Mouse (Mus musculus) right cerebral cortex, postnatal 4 days (tissue): ENCODE measurements around the gene Arap1.

Source experiments
- DNase-seq: peaks from one replicate; pipeline ENCODE4 v3.0.0-alpha.2; 2022

The Arap1 gene

DNA sequence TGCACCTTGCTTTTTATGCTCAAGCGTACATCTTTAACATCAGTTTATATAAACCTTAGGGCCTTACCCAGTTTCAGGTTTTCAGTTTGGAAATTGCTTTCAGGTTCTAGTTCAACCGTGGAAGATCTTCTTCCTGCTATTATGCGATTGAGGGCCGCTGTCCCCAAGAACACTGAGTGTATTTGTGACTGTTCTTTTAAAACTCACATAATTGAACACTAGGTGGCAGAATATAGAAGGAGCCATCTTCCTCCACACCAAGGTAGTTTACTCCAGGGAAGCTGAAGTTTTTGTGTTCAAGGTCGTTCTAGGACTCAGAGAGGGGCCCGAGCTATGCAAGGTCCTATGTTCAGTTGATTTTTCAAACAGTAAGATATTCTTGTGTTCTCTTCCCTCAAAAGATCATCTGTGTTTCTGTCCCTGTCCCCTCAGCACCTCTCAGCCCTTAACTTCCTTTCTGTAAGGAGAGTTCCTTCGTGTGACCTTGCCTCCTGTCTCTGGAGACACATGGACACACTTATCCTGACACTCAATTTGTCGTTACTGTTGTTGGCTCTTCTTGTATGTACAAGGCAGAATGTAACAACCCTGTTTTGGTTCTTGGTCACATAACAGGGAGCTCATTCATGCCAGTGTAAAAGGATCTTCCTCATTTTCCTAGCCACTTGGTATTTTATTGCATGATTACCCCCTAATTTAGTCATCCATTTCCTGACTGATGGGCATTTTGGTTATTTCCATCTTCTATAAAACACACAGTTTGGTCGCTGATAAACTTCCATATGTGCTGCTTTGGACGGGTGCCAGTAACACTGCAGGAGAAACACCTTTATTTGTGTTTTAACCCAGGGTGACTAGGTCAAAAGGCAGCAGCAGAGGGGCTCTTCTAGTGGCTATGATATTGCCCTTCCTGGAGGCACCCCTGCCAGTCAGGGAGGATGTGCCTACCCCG is 20.3 kb downstream of the Arap1 start:
- DNase-seq: no peak

DNA sequence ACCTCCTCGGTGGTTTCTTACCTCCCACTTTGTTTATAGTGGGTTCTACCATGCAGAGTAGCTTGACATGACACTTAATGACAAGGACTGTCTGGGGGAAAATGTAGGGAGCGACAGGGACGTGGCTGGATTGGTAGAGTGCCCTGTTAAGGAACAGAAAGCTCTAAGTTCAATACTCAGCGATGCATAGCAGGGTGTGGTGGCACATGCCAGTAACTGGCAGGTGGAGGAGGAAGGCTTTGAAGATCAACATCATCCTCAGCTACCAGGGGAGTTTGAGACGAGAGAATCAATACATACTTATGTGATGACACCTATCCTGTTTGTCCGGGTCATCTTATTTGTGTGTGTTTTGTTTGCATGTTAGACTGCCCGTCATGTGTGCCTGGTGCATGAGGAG is 21.8 kb downstream of the Arap1 start:
- DNase-seq: no peak

DNA sequence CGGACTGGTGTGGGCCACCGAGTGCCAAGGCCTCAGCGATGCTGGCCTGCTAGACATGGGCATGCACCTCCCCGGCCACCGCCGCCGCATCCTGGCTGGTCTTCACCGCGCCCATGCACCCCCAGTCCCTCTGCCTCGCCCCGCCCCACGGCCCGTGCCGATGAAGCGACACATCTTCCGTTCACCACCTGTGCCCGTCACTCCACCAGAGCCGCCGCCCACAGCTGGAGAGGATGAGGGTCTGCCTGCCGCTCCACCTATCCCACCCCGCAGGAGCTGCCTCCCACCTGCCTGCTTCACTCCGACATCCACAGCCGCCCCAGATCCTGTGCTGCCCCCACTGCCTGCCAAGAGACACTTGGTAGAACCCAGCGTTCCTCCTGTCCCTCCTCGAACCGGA is 25.2 kb downstream of the Arap1 start:
- no peak for DNase-seq

DNA sequence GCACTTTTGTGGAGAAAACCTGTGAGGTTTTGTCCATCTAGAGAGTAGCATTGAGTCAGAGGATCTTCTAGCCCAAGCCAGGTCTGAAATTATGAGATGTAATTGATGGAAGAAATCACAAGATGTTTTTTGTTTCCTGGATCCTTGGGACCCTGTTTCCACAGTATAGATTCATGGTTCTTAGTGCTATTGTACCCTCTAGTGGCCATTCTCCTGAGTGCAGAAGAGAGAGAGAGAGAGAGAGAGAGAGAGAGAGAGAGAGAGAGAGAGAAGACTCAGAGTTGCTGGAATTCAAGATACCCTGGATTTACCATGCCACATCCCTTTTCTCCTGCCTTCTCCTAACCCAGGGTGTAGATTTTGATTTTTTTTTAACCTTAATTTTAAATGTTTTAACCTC is 26.3 kb downstream of the Arap1 start:
- DNase-seq: no peak

DNA sequence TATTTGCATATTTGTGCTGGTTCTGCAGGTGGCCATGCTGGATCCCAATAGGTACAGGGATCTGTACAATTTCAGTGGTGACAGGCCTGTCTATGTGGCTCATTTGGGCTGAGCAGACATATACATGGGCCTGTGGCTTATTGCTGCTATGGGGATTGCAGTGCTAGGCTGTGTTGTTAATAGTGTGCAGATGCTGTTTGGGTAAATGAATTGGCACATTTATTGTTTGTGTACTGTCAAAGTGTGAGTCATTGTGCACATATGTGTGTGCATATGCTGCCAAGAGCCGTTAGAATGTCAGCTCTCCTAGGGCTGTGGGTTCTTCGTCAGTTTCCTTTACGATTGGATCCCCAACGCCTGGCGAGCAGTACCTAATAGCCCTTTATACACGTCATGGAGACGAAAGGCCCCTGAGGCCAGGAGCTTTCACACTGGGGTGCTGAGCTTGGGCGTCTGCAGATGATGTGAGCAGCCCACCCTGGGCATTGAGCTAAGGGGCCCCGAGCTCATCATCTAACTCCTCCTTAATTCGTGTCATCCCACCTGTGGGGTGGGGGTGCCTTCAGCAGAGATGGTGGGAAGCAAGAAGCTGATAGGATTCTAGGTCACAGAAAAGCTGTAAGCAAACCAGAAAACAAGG is 29.0 kb downstream of the Arap1 start:
- DNase-seq: no peak

DNA sequence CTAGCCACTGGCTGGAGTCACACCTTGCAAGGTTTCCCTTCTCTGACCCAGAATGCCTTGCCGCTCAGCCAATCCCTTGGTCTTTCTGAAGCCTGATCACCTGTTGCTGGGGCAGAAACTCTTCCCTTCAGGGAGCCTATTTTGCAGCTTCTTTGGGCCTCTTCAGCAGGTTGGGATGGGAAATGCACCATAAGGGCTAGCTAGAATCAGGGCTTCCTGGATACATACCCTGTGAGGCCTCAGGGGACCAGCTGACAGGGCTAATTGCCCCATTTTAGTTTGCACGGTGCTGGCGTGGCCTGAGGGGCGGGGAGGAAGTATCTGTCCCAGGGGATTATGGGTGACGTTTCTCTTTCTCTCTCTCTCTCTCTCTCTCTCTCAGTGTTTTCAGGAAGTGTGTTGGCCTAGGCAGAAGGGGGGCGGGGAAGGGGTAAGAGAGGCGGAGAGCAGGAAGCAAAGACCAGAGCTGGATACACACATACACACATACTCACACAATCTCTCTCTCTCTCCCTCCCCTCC is 29.9 kb downstream of the Arap1 start:
- DNase-seq: no peak

DNA sequence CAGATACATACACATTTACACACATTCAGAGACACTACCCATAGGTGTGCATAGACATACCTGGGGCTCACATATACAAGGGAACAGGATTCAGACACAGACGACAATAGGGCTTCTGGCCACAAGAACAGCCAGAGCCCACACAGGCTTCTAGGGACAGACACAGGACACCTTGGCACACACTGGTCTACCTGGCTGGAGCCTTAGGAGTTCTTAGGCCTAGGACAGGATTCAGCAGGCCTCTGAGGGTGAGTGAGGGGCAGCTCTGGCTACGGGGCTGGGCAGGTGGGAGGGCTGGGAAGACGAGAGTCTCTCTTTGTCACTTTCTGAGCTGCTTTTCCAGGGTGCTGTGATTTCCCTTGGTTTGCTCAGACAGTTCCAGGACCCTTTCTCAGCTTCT is 30.4 kb downstream of the Arap1 start:
- no peak for DNase-seq

- DNase-seq: no peak
Observed at GRCm38 (mm10) chr7:101378796-101379465, 31.1 kb downstream of the Arap1 start.

GRCm38 (mm10) chr7:101379732-101380131 is 31.9 kb downstream of the Arap1 start:
- no peak for DNase-seq

DNA sequence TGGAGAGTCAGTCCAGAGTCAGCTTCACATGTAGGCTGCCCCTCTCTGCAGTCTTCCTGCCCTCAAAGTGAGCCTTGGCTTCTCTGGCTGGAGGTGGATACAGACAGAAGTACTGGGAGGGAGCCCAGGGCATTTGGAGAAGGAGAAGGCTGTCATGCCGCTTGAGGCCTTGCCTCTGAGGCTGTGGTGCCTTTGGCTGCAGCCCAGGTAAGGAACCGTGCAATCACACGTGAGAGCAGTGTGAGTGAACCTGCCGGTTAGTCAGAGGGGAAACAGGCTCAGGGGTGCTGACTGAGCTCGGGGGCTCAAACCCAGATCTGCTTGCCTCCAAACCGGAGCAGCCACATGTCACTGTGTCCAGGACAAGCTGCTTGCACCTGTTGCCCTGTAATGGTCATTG is 33.6 kb downstream of the Arap1 start:
- no peak for DNase-seq

DNA sequence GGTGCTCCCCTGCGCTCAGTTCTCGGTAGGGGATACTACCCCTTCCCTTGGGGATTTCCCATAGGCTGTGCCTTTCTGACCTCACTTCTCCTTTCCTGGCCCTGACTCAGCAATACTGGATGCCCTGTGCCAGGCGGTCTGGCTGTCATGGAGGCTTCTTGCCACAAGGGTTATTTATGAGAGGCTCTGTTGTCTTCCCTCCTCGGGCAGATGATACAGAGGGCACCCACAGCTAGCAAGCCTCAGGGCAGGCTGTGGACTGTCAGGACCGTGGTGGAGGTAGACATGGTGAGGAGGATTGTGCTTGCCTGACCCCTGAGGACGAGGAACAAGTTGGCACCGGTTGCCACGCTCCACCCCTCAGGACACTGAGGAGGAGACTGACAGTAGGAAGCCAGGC is 34.5 kb downstream of the Arap1 start:
- no peak for DNase-seq

DNA sequence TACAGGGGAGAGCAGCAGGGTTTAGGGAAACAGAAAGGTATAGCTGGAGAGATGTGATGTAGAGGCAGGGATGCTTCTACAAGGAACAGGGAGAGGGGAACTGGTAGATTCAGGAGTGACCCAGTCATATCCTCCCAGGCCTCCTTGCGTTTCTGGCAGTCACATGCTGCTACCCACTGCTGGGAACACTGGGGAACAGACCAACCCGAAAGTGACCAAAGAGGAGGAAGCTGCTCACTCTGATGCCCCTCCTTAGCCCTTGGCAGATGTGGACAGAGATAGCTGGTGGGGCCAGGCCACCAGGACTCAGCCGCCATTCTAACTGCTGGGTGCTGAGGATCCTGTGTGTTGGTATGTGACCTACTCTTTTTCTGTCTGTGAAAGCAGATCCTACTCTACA is 35.9 kb downstream of the Arap1 start:
- DNase-seq: no peak

DNA sequence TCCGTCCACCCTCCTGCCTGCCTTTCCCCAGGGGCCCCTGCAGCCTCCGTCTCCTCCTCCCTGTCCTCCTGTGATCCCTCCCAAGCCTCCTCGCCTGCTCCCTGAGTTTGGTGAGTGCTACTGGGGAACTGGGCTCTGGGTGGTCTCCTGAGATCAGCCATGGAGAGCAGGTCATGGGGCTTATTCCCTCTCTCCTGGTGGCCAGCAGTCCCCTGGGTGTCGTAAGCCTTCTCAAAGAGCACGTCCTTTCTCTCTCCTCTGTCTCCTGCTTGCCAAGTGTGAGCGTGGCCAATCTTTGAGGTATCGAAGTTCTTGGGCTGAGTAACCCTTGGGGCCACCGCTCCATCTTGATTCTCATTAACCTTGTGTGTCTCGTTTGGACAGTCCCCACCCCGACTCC is 37.1 kb downstream of the Arap1 start:
- DNase-seq: no peak

- no peak for DNase-seq
Observed at GRCm38 (mm10) chr7:101385331-101385733, 37.5 kb downstream of the Arap1 start.

DNA sequence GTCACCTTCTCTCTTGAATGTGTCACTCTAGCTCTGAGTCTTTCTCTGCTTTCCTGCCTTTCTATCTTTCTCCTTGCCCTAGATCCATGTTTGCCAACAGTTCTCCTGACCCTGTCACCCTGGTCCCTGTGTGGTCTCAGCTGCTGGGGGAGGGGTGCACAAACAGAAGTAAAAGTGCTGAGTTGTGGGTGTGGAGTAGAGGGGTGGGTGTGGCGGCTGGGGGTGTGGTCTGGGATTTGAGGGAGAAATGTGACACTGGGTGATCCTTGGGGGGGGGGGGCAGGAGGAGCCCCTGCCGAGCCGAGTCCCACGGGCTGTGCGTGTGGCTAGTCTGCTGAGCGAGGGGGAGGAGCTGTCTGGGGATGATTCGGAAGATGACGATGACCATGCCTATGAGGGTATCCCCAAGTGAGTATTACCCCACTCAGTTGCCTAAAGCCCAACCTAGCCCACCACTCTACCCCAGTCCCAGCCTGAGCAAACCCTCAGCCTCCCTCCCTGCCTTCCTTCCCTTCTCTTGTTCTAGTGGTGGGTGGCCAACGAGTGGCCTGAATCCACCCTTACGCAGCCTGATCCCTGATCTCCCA is 38.1 kb downstream of the Arap1 start:
- no peak for DNase-seq

GRCm38 (mm10) chr7:101389256-101389655 is 41.4 kb downstream of the Arap1 start:
- DNase-seq: no peak

- DNase-seq: no peak
Observed at GRCm38 (mm10) chr7:101391909-101392479, 44.1 kb downstream of the Arap1 start.

GRCm38 (mm10) chr7:101393015-101393414 is 45.1 kb downstream of the Arap1 start:
- no peak for DNase-seq

DNA sequence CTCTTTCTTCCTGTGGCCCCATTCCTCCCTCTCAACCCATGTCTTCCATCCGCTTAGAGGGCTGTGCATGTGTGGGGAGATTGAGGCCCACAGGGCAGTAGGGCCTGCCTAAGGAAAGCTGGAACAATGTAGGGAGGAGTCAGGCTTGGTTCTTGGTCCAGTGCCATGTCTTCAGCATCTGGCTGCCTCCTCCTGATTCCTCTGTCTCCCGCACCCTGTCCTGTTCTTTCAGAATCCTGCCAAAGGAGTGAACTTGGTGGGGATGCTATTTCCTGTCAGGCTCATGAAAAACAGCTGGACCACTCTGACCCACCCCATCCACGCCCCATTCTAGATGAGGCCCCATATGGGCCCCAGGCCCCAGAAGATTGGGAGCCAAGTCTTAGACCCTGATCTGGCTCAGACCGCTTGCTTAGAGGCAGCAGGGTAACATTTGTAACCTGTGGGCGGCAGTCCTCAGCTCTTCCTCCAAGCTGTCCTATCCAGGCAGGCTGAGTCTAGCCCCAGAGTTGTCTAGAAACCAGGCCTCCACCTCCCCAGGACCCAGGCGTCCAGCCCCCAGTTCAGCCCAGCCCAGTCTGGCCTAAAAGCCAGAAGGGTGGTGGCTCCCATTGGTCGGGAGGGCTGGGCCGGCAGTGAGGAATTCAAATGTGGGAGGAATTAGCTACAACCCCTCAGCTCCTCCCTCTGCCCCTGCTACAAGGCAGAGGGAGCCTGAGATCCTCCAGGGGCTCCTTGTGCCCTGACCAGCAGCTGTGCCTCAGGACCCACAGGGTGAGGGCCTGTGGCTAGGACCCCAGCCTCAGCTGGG is 46.0 kb downstream of the Arap1 start:
- DNase-seq: no peak

DNA sequence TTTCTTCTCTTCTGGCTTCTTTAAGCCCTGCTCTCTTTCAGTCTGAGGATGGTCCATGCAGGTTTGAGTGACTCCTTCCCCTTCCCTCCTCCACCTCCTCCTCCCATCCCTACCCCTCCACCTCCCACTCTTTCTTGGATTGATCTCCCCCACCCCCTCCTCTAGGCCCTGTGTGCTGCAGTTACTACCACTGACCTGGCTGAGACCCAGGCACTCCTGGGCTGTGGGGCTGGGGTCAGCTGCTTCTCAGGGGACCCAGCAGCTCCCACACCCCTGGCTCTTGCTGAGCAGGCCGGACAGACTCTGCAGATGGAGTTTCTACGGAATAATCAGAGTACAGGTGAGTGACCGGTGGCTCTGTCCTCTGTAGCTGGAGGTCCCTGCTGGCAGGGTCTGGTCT is 46.7 kb downstream of the Arap1 start:
- no peak for DNase-seq

DNA sequence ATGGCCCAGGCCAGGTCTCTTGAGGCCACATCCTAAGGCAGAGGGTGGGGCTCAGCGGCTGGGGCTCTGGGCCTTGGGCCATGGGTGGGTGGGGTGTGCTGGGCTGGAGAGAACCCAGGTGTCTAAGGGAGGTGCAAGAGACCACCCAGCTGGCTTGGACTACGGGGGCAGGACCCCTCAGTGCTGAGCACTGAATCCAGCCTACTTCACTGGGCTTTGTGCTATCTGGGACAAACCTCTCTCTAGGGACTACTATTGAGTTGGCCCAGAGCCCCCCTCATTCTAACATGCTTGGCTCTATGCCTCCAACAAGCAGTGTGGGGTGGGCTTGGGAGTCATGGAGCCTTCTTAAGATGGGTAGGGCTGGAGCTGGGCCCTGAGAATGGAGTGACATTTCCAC is 47.6 kb downstream of the Arap1 start:
- no peak for DNase-seq

DNA sequence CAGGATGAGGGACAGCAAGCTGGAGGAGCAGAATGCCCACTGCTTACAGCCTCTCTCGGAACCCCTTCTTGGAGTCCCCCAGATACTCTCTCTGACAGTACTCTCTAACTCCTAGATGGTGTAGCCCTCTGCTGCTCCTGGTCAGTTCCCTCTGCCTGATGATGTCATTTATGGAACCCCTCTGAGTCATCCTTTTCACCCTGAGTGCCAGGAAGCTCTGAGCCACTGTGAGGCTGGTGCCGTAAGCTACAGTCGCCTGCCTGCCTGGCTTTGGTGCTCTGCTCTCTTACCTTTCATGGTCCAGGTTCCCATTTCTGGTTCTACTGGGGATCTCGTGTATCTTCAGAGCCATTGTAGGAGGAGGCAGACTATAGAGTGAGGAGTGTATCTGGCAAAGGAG is 49.3 kb downstream of the Arap1 start:
- DNase-seq: no peak
